Mouse (Mus musculus) mesoderm, embryonic 11.5 days (tissue): ENCODE data around the gene Mapkap1.
A peak's percentile ranks its signal among the peaks of the same experiment; 100 is the strongest.

Source experiments
- DNase-seq: peaks from one replicate; pipeline ENCODE4 v3.0.0-alpha.2; 2012; ENCODE audit warnings: low read depth, low spot score

Mapkap1 gene

GRCm38 (mm10) chr2:34406601-34407464, at the start of gene Mapkap1:
Gene Mapkap1, plus strand, starts transcription at chr2:34406771.
- peak; percentile 96 for DNase-seq

- peak; percentile 22 for DNase-seq
Measured at GRCm38 (mm10) chr2:34363678-34364077, 42.9 kb upstream of the Mapkap1 start.

- no peak for DNase-seq
Measured at GRCm38 (mm10) chr2:34367024-34367423, 39.5 kb upstream of the Mapkap1 start.

- DNase-seq, result peak; percentile 64
Measured at GRCm38 (mm10) chr2:34368396-34368795, 38.2 kb upstream of the Mapkap1 start.

- no peak for DNase-seq
Measured at GRCm38 (mm10) chr2:34370349-34370724, 36.2 kb upstream of the Mapkap1 start.

GRCm38 (mm10) chr2:34370725-34371440, 35.7 kb upstream of the Mapkap1 start:
- peak; percentile 19 for DNase-seq

- DNase-seq, result peak; percentile 56
Measured at GRCm38 (mm10) chr2:34371441-34372304, 34.9 kb upstream of the Mapkap1 start.

- peak; percentile 97 for DNase-seq
Measured at GRCm38 (mm10) chr2:34372305-34373301, 34.0 kb upstream of the Mapkap1 start, which contains the start of gene Pbx3. Gene Pbx3, minus strand, starts transcription at chr2:34373142.

GRCm38 (mm10) chr2:34373886-34374285, 32.7 kb upstream of the Mapkap1 start:
- DNase-seq, result no peak

GRCm38 (mm10) chr2:34374349-34374748, 32.2 kb upstream of the Mapkap1 start:
- no peak for DNase-seq

- DNase-seq, result no peak
Measured at GRCm38 (mm10) chr2:34378930-34379329, 27.6 kb upstream of the Mapkap1 start.

GRCm38 (mm10) chr2:34399535-34399934, 7.0 kb upstream of the Mapkap1 start:
- no peak for DNase-seq

GRCm38 (mm10) chr2:34407596-34407995, 1.0 kb downstream of the Mapkap1 start:
- peak; percentile 8 for DNase-seq

GRCm38 (mm10) chr2:34408341-34408740, 1.8 kb downstream of the Mapkap1 start:
- DNase-seq, result no peak

GRCm38 (mm10) chr2:34409741-34410340, 3.3 kb downstream of the Mapkap1 start:
- no peak for DNase-seq

GRCm38 (mm10) chr2:34420256-34420655, 13.7 kb downstream of the Mapkap1 start:
- DNase-seq, result peak; percentile 12

- no peak for DNase-seq
Measured at GRCm38 (mm10) chr2:34424186-34424585, 17.6 kb downstream of the Mapkap1 start.

- no peak for DNase-seq
Measured at GRCm38 (mm10) chr2:34425573-34426223, 19.1 kb downstream of the Mapkap1 start.

GRCm38 (mm10) chr2:34430663-34431062, 24.1 kb downstream of the Mapkap1 start:
- no peak for DNase-seq
